Mouse (Mus musculus) frontal cortex, adult (tissue): Measurements from ENCODE around the gene Clspn.

Experiments
- ATAC-seq: cut with Nextera tagmentation; 2 replicates; pipeline ENCODE4 v1.9.2; 2017; ENCODE audit warnings: mild to moderate bottlenecking, moderate library complexity, mixed read lengths; ENCODE audit not compliant: low TSS enrichment

Clspn gene

DNA sequence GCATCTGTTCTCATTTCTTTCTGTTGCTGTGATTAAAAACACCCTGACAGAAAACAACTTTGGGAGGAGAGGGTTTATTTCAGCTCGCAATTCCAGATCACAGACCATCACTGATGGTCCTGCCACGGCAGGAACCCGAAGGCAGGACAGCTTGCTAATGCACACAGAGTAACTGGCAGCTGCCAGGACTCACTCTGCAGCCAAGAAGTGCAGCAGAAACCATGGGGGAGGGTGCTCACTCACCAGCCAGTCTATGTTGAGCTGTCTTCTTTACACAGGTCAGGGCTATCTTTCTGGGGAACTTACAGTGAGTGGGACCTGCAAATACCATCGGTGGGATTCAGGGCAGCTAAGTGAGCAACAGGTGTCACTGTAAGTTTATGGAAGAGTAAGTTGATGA, 80.7 kb downstream of the Clspn start:
- ATAC-seq, result no peak

DNA sequence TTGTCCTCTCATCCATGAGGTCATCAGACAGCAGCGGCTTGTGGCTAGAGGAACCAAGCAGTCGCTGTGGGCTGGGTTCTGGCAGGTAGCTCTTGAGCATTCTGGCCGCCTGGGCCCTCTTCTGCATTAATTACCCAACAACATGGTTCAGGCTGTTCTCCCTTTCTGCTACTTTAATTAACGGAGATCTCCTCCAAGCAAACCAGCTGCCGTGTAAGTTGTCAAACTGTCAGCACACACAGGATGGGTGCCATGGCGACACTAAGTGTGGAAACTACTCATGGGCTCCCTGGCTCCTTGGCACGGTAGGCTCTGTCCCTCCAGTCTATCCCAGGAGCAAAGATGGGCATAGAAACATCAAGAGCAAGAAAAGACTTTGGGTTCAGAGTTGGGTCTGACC, 82.6 kb downstream of the Clspn start:
- no peak for ATAC-seq

DNA sequence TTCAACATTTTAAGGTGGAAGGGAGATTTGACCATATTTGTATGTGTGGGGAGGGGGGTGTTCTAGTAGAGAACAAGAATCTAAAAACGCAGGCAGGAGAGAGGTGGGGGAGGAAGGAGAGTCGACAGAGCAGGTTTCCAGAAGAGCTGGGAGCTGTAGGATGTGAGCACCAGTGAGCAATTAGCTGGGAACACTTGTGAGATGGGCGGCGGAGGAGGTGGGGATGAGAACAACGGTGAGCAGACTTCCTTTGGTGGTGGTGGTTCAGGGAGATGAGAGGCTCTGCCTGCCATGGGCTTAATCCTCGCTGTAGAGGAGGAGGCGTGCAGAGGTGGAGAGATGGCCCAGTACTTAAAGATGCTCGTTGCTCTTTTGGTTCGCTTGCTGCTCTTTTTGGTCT, 85.2 kb downstream of the Clspn start:
- ATAC-seq, result peak; percentile 87
